Mouse (Mus musculus) embryo, embryonic 11.5 days (tissue): ENCODE data around the gene Ctps2.
"Not testable (repeated sequence)": the region's sequence is repeated elsewhere in the genome, so short reads cannot be mapped to it uniquely, and the experiment has no call there.

ENCODE experiments used
- DNase-seq: peaks from one replicate; pipeline ENCODE4 v3.0.0-alpha.2; 2012; ENCODE audit warnings: low read depth, low spot score

Gene Ctps2

GRCm38 (mm10) chrX:162900938-162901337 lies at the start of gene Ctps2:
Gene Ctps2 (plus strand): TSS chrX:162901238.
- DNase-seq: no peak

GRCm38 (mm10) chrX:162868294-162868965 lies 32.6 kb upstream of the Ctps2 start:
- DNase-seq: no peak

- no peak for DNase-seq
Observed at GRCm38 (mm10) chrX:162871734-162872517, 29.1 kb upstream of the Ctps2 start.

GRCm38 (mm10) chrX:162873761-162874160 lies 27.3 kb upstream of the Ctps2 start:
- no peak for DNase-seq

GRCm38 (mm10) chrX:162878236-162878635 lies 22.8 kb upstream of the Ctps2 start:
- DNase-seq: no peak

- peak; percentile 70 for DNase-seq
Observed at GRCm38 (mm10) chrX:162887931-162888511, 13.0 kb upstream of the Ctps2 start, which contains the start of gene Syap1. Gene Syap1 (minus strand): TSS chrX:162888447.

- not testable (repeated sequence) for DNase-seq
Observed at GRCm38 (mm10) chrX:162888575-162889223, 12.3 kb upstream of the Ctps2 start.

- peak; percentile 32 for DNase-seq
Observed at GRCm38 (mm10) chrX:162901371-162902039, 467 bp downstream of the Ctps2 start.

GRCm38 (mm10) chrX:162902040-162902734 lies 1.1 kb downstream of the Ctps2 start:
- DNase-seq: no peak

- no peak for DNase-seq
Observed at GRCm38 (mm10) chrX:162907554-162907953, 6.5 kb downstream of the Ctps2 start.

GRCm38 (mm10) chrX:162913651-162914050 lies 12.6 kb downstream of the Ctps2 start:
- no peak for DNase-seq

GRCm38 (mm10) chrX:162915697-162916096 lies 14.7 kb downstream of the Ctps2 start:
- DNase-seq: peak; percentile 32

GRCm38 (mm10) chrX:162921487-162922125 lies 20.6 kb downstream of the Ctps2 start:
- DNase-seq: no peak

- DNase-seq: no peak
Observed at GRCm38 (mm10) chrX:162931467-162931866, 30.4 kb downstream of the Ctps2 start.

- no peak for DNase-seq
Observed at GRCm38 (mm10) chrX:162942027-162942426, 41.0 kb downstream of the Ctps2 start.

- DNase-seq: peak; percentile 19
Observed at GRCm38 (mm10) chrX:162949811-162950439, 48.9 kb downstream of the Ctps2 start.

- no peak for DNase-seq
Observed at GRCm38 (mm10) chrX:162957921-162958320, 56.9 kb downstream of the Ctps2 start.

GRCm38 (mm10) chrX:162963840-162964239 lies 62.8 kb downstream of the Ctps2 start:
- DNase-seq: no peak

GRCm38 (mm10) chrX:162964383-162964782 lies 63.3 kb downstream of the Ctps2 start, which contains the start of gene S100g:
Gene S100g (minus strand): TSS chrX:162964599.
- no peak for DNase-seq

GRCm38 (mm10) chrX:162967456-162967855 lies 66.4 kb downstream of the Ctps2 start:
- DNase-seq: no peak
